Mouse (Mus musculus): Measurements from ENCODE around the gene Dnajb6. TPM values are rescaled to one million over a fixed set of nuclear protein-coding genes. Genes with fewer than 3 reads are reported as not detected.

Dnajb6 gene
- 161 and 163 TPM in 2 replicates for polyA plus RNA-seq (2012; rRNA removed)

GRCm38 (mm10) chr5:29735557-29736061 is at the start of gene Dnajb6, which contains the start of gene Gm5129:
Gene Dnajb6 (plus strand): TSS chr5:29735688.
Gene Gm5129 (minus strand): TSS chr5:29735936.
- no peaks in the 10 kb centered on the region; the same call in 1 of the 2 replicates for H3K4me1 ChIP-seq (ENCODE audit: control insufficient read depth, insufficient read depth, low read length)
- peak; percentile 94 for TF ChIP-seq POLR2A (IDR thresholded peaks at IDR 0.05; ENCODE audit: borderline replicate concordance, insufficient read depth, low read length)
- TF ChIP-seq CTCF (IDR thresholded peaks at IDR 0.05; ENCODE audit: borderline replicate concordance, insufficient read depth, low read depth, low read length): no peak
- peak within 1 kb of the TSS; percentile 98 for H3K4me3 ChIP-seq (replicated peaks; ENCODE audit: insufficient read depth, low read depth, low read length)
- H3K27me3 ChIP-seq (ENCODE audit: control insufficient read depth, insufficient read depth, low read length): no peaks in the 10 kb centered on the region
- WGBS: under 1% methylated on average over 46 of the region's 46 CpGs
- DNase-seq: peak; percentile 96 to 99
- H3K27ac ChIP-seq (ENCODE audit: insufficient read depth, low read length): peak within 1 kb of the TSS; percentile 98

DNA sequence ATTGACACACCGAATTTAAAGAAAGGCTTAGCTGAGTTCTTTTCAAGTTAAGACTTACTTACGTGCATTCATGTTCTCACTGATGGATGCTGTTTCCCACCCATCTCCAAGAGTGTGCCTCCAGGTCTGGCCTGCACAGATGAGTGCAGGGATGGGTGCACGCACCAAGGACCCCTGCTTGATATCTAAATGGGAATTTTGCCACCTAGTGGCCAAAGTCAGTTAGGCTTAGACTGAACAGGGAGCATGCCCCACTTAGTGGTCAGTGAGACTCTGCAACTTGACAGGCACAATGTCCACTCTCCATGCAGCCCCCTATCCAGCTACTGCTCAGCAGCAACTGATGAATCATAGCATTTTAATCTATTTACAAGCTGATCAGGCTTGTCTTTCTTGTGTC is 47.8 kb upstream of the Dnajb6 start:
- TF ChIP-seq CTCF (IDR thresholded peaks at IDR 0.05; ENCODE audit: borderline replicate concordance, insufficient read depth, low read depth, low read length) (peak; percentile 49), POLR2A (IDR thresholded peaks at IDR 0.05; ENCODE audit: borderline replicate concordance, insufficient read depth, low read length) (no peak)
- no peak overlapping the region for H3K4me3 ChIP-seq (replicated peaks; ENCODE audit: insufficient read depth, low read depth, low read length)
- H3K4me1 ChIP-seq (ENCODE audit: control insufficient read depth, insufficient read depth, low read length): no peaks in the 10 kb centered on the region
- H3K27ac ChIP-seq (ENCODE audit: insufficient read depth, low read length): no peak overlapping the region
- no peak for DNase-seq
- H3K27me3 ChIP-seq (ENCODE audit: control insufficient read depth, insufficient read depth, low read length): no peaks in the 10 kb centered on the region
- WGBS: 63% methylated on average over 3 of the region's 3 CpGs

- H3K4me1 ChIP-seq (ENCODE audit: control insufficient read depth, insufficient read depth, low read length): no peaks in the 10 kb centered on the region
- no peak overlapping the region for H3K4me3 ChIP-seq (replicated peaks; ENCODE audit: insufficient read depth, low read depth, low read length)
- no peaks in the 10 kb centered on the region for H3K27me3 ChIP-seq (ENCODE audit: control insufficient read depth, insufficient read depth, low read length)
- WGBS: 69% methylated on average over 7 of the region's 7 CpGs
- no peak for DNase-seq
- no peak overlapping the region for H3K27ac ChIP-seq (ENCODE audit: insufficient read depth, low read length)
- TF ChIP-seq CTCF (IDR thresholded peaks at IDR 0.05; ENCODE audit: borderline replicate concordance, insufficient read depth, low read depth, low read length) (no peak), POLR2A (IDR thresholded peaks at IDR 0.05; ENCODE audit: borderline replicate concordance, insufficient read depth, low read length) (no peak)
Measured at GRCm38 (mm10) chr5:29688352-29688751, 47.1 kb upstream of the Dnajb6 start.

- Histone ChIP-seq H3K27ac (ENCODE audit: insufficient read depth, low read length) (no peak overlapping the region), H3K27me3 (ENCODE audit: control insufficient read depth, insufficient read depth, low read length) (no peaks in the 10 kb centered on the region), H3K4me1 (ENCODE audit: control insufficient read depth, insufficient read depth, low read length) (no peaks in the 10 kb centered on the region), H3K4me3 (replicated peaks; ENCODE audit: insufficient read depth, low read depth, low read length) (no peak overlapping the region)
- 87% methylated on average over 4 of the region's 4 CpGs for WGBS
- no peak for DNase-seq
- TF ChIP-seq CTCF (IDR thresholded peaks at IDR 0.05; ENCODE audit: borderline replicate concordance, insufficient read depth, low read depth, low read length): no peak
- TF ChIP-seq POLR2A (IDR thresholded peaks at IDR 0.05; ENCODE audit: borderline replicate concordance, insufficient read depth, low read length): no peak
Measured at GRCm38 (mm10) chr5:29698493-29698892, 37.0 kb upstream of the Dnajb6 start.

GRCm38 (mm10) chr5:29699520-29700202 is 35.8 kb upstream of the Dnajb6 start:
- WGBS: 79% methylated on average over 2 of the region's 2 CpGs

DNA sequence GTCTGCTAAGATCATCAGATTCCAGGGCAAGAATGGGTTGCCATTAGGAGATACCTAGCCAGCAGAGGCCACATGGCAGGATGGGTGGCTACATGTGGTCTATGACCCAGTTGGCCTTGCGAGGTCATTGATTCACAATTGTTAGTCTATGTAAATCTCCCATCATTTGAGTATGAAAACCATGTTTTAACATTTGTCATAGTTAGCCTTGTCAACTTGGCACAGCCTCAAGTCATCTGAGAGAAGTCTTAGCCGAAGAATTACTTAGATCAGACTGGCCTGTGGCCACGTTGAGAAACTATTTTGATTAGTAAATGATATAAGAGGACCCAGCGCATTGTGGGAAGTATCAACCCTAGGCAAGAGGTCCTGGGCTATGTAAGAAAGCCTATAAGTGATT is 28.2 kb upstream of the Dnajb6 start:
- no peak for DNase-seq
- TF ChIP-seq POLR2A (IDR thresholded peaks at IDR 0.05; ENCODE audit: borderline replicate concordance, insufficient read depth, low read length): no peak
- no peak for TF ChIP-seq CTCF (IDR thresholded peaks at IDR 0.05; ENCODE audit: borderline replicate concordance, insufficient read depth, low read depth, low read length)
- 77% methylated on average over 4 of the region's 4 CpGs for WGBS
- Histone ChIP-seq H3K4me3 (replicated peaks; ENCODE audit: insufficient read depth, low read depth, low read length) (no peak overlapping the region), H3K27ac (ENCODE audit: insufficient read depth, low read length) (no peak overlapping the region), H3K4me1 (ENCODE audit: control insufficient read depth, insufficient read depth, low read length) (no peaks in the 10 kb centered on the region), H3K27me3 (ENCODE audit: control insufficient read depth, insufficient read depth, low read length) (no peaks in the 10 kb centered on the region)

More at GRCm38 (mm10) chr5:29699520-29700202, 35.8 kb upstream of the Dnajb6 start:
- Histone ChIP-seq H3K27me3 (ENCODE audit: control insufficient read depth, insufficient read depth, low read length) (no peaks in the 10 kb centered on the region), H3K4me1 (ENCODE audit: control insufficient read depth, insufficient read depth, low read length) (no peaks in the 10 kb centered on the region), H3K4me3 (replicated peaks; ENCODE audit: insufficient read depth, low read depth, low read length) (no peak overlapping the region), H3K27ac (ENCODE audit: insufficient read depth, low read length) (no peak overlapping the region)
- DNase-seq: no peak
- TF ChIP-seq POLR2A (IDR thresholded peaks at IDR 0.05; ENCODE audit: borderline replicate concordance, insufficient read depth, low read length) (no peak), CTCF (IDR thresholded peaks at IDR 0.05; ENCODE audit: borderline replicate concordance, insufficient read depth, low read depth, low read length) (no peak)

- TF ChIP-seq POLR2A (IDR thresholded peaks at IDR 0.05; ENCODE audit: borderline replicate concordance, insufficient read depth, low read length) (no peak), CTCF (IDR thresholded peaks at IDR 0.05; ENCODE audit: borderline replicate concordance, insufficient read depth, low read depth, low read length) (no peak)
- 31% methylated on average over 5 of the region's 5 CpGs for WGBS
- Histone ChIP-seq H3K27ac (ENCODE audit: insufficient read depth, low read length) (no peak overlapping the region), H3K4me1 (ENCODE audit: control insufficient read depth, insufficient read depth, low read length) (no peaks in the 10 kb centered on the region), H3K27me3 (ENCODE audit: control insufficient read depth, insufficient read depth, low read length) (no peaks in the 10 kb centered on the region), H3K4me3 (replicated peaks; ENCODE audit: insufficient read depth, low read depth, low read length) (no peak overlapping the region)
- no peak for DNase-seq
Measured at GRCm38 (mm10) chr5:29708258-29708657, 27.2 kb upstream of the Dnajb6 start.

GRCm38 (mm10) chr5:29711631-29712030 is 23.9 kb upstream of the Dnajb6 start:
- no peak for TF ChIP-seq POLR2A (IDR thresholded peaks at IDR 0.05; ENCODE audit: borderline replicate concordance, insufficient read depth, low read length)
- no peak for TF ChIP-seq CTCF (IDR thresholded peaks at IDR 0.05; ENCODE audit: borderline replicate concordance, insufficient read depth, low read depth, low read length)
- Histone ChIP-seq H3K27ac (ENCODE audit: insufficient read depth, low read length) (no peak overlapping the region), H3K4me3 (replicated peaks; ENCODE audit: insufficient read depth, low read depth, low read length) (no peak overlapping the region), H3K27me3 (ENCODE audit: control insufficient read depth, insufficient read depth, low read length) (no peaks in the 10 kb centered on the region), H3K4me1 (ENCODE audit: control insufficient read depth, insufficient read depth, low read length) (no peaks in the 10 kb centered on the region)
- DNase-seq: no peak

All from cerebellum, adult 2 months (tissue).